Mouse (Mus musculus): ENCODE measurements around the gene Cd244a. TPM values are rescaled to one million over a fixed set of nuclear protein-coding genes. Genes with fewer than 3 reads are reported as not detected.
A peak's percentile ranks its signal among the peaks of the same experiment; 100 is the strongest.

The Cd244a gene
- total and polyA plus RNA-seq, 3 experiments: not detected

- no peak overlapping the region for H3K27ac ChIP-seq (ENCODE audit: control insufficient read depth, low read depth, low read length)
- no peaks in the 10 kb centered on the region for H3K79me2 ChIP-seq (ENCODE audit: control insufficient read depth, insufficient read depth, low read length, poor library complexity)
- no peak overlapping the region for H3K9ac ChIP-seq (ENCODE audit: control insufficient read depth, low read depth, low read length, poor library complexity, severe bottlenecking)
- TF ChIP-seq ZNF384 (IDR thresholded peaks at IDR 0.05; ENCODE audit: low read depth, low read length) (no peak), MXI1 (IDR thresholded peaks at IDR 0.05; ENCODE audit: low read depth, low read length) (no peak)
- H3K4me1 ChIP-seq (ENCODE audit: control insufficient read depth in 1 of 2, insufficient read depth in 2 of 2, low read length in 2 of 2): peaks cover 4% of the 10 kb centered on the region in 2 experiments; a peak in 3 of 4 replicates
- no peak overlapping the region for H3K4me3 ChIP-seq (ENCODE audit: control insufficient read depth in 1 of 2, insufficient read depth in 1 of 2, low read depth in 2 of 2, low read length in 2 of 2)
- no peak for DNase-seq (ENCODE audit: low read depth, low spot score)
- H3K36me3 ChIP-seq (ENCODE audit: control insufficient read depth in 1 of 2, insufficient read depth in 2 of 2, low read length in 2 of 2): peaks cover 0 to 10% of the 10 kb centered on the region in 2 experiments; a peak in 2 of 4 replicates
- H3K9me3 ChIP-seq (replicated peaks; ENCODE audit: insufficient read depth, low read length): no peaks in the 10 kb centered on the region
- H3K27me3 ChIP-seq (ENCODE audit: control insufficient read depth in 1 of 2, insufficient read depth in 2 of 2, low read length in 2 of 2): no peaks in the 10 kb centered on the region; a peak in 1 of 4 replicates
Observed at GRCm38 (mm10) chr1:171630912-171631311, 71.9 kb downstream of the Cd244a start.

DNA sequence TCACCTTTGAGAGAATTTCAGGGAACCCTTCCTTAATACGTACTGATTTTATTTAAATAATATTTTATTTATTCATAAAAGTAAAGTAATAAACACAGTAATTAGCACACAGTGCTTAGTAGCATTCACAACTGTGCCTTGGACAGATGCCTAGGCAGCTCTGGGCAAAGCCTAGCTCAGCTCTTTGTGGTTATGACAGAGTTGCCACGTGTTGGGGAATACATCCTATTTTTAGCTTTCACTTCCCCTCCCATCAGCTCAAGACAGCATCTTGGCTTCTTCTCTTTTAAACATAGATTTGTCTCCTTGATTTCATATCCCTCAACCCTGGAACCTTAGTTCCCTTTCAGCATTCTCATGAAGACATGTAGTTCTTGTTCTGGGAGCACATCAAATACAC is 72.5 kb downstream of the Cd244a start:
- Histone ChIP-seq H3K79me2 (ENCODE audit: control insufficient read depth, insufficient read depth, low read length, poor library complexity) (no peaks in the 10 kb centered on the region), H3K27me3 (ENCODE audit: control insufficient read depth in 1 of 2, insufficient read depth in 2 of 2, low read length in 2 of 2) (no peaks in the 10 kb centered on the region; a peak in 1 of 4 replicates), H3K27ac (ENCODE audit: control insufficient read depth, low read depth, low read length) (no peak overlapping the region), H3K9ac (ENCODE audit: control insufficient read depth, low read depth, low read length, poor library complexity, severe bottlenecking) (no peak overlapping the region), H3K36me3 (ENCODE audit: control insufficient read depth in 1 of 2, insufficient read depth in 2 of 2, low read length in 2 of 2) (peaks cover 0 to 10% of the 10 kb centered on the region in 2 experiments; a peak in 2 of 4 replicates), H3K4me3 (ENCODE audit: control insufficient read depth in 1 of 2, insufficient read depth in 1 of 2, low read depth in 2 of 2, low read length in 2 of 2) (no peak overlapping the region), H3K9me3 (replicated peaks; ENCODE audit: insufficient read depth, low read length) (no peaks in the 10 kb centered on the region), H3K4me1 (ENCODE audit: control insufficient read depth in 1 of 2, insufficient read depth in 2 of 2, low read length in 2 of 2) (peaks cover 4% of the 10 kb centered on the region in 2 experiments; a peak in 3 of 4 replicates)
- DNase-seq (ENCODE audit: low read depth, low spot score): peak; percentile 63
- no peak; the same call in 1 of the 2 replicates for TF ChIP-seq SIN3A (IDR thresholded peaks at IDR 0.05; ENCODE audit: low read length)
- TF ChIP-seq MAX (IDR thresholded peaks at IDR 0.05; ENCODE audit: low read length): peak; percentile 82
- peak; percentile 71 for TF ChIP-seq ETS1 (IDR thresholded peaks at IDR 0.05; ENCODE audit: low read depth, low read length)
- TF ChIP-seq MEF2A (IDR thresholded peaks at IDR 0.05; ENCODE audit: extremely low read depth, insufficient replicate concordance, low read depth, low read length, poor library complexity, severe bottlenecking): peak; percentile 90
- peak; percentile 88 for TF ChIP-seq MYC (IDR thresholded peaks at IDR 0.05; ENCODE audit: low read depth, low read length)
- no peak for TF ChIP-seq CTCF (IDR thresholded peaks at IDR 0.05 in 2 of 3, conservative IDR thresholded peaks at IDR 0.05 in 1 of 3; ENCODE audit: control insufficient read depth in 1 of 3, insufficient read depth in 1 of 3, low read depth in 2 of 3, low read length in 3 of 3, poor library complexity in 1 of 3, severe bottlenecking in 1 of 3)
- TF ChIP-seq BHLHE40 (IDR thresholded peaks at IDR 0.05; ENCODE audit: borderline replicate concordance, low read depth, low read length): peak; percentile 64; the same call in 1 of the 2 replicates
- TF ChIP-seq USF2 (IDR thresholded peaks at IDR 0.05; ENCODE audit: borderline replicate concordance in 1 of 2, insufficient read depth in 1 of 2, low read depth in 1 of 2, low read length in 2 of 2): 0 out of 4 replicates have a peak, but pooled peaks of 1 of the 2 experiments have one; percentile 21
- peak; percentile 38; the same call in 1 of the 2 replicates for TF ChIP-seq RCOR1 (IDR thresholded peaks at IDR 0.05; ENCODE audit: low read depth, low read length)
- peak; percentile 72 for TF ChIP-seq MXI1 (IDR thresholded peaks at IDR 0.05; ENCODE audit: low read depth, low read length)
- TF ChIP-seq USF1 (IDR thresholded peaks at IDR 0.05; ENCODE audit: low read depth, low read length): peak; percentile 82

DNA sequence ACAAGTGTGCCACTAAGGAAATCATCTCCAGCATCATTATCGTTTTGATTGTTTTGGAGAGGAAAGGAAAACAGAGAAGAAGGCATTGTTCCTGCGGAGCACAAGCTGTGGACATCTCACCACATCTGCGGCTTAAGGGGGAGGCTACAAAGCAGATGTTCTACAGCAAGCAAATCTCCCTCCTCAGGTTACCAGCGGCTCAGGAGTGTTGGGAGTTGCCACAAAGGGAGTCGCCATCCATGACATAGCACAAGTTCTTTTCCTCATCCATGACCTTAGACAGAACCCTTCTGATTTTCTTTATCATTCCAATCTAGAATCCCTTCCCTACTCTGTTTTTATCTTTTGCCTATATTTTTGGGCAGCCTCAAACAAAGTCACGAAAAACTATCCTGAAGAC is 76.7 kb downstream of the Cd244a start:
- TF ChIP-seq NELFE (IDR thresholded peaks at IDR 0.05; ENCODE audit: low read depth, low read length): no peak
- no peak for TF ChIP-seq KAT2A (conservative IDR thresholded peaks at IDR 0.05; ENCODE audit: low read depth, low read length)
- TF ChIP-seq MYB (IDR thresholded peaks at IDR 0.05; ENCODE audit: low read depth, low read length): no peak
- TF ChIP-seq NRF1 (IDR thresholded peaks at IDR 0.05; ENCODE audit: insufficient read depth, low read depth, low read length, poor library complexity, severe bottlenecking): no peak
- no peak for TF ChIP-seq CTCF (IDR thresholded peaks at IDR 0.05 in 2 of 3, conservative IDR thresholded peaks at IDR 0.05 in 1 of 3; ENCODE audit: control insufficient read depth in 1 of 3, insufficient read depth in 1 of 3, low read depth in 2 of 3, low read length in 3 of 3, poor library complexity in 1 of 3, severe bottlenecking in 1 of 3)
- TF ChIP-seq ZMIZ1 (IDR thresholded peaks at IDR 0.05; ENCODE audit: low read depth, low read length): no peak
- TF ChIP-seq MAFK (IDR thresholded peaks at IDR 0.05; ENCODE audit: borderline replicate concordance, low read depth, low read length): no peak
- TF ChIP-seq POLR2A (IDR thresholded peaks at IDR 0.05; ENCODE audit: control insufficient read depth in 1 of 2, insufficient read depth in 1 of 2, low read depth in 1 of 2, low read length in 2 of 2, poor library complexity in 1 of 2): no peak
- TF ChIP-seq RAD21 (IDR thresholded peaks at IDR 0.05; ENCODE audit: low read depth, low read length): no peak
- no peak for TF ChIP-seq MEF2A (IDR thresholded peaks at IDR 0.05; ENCODE audit: extremely low read depth, insufficient replicate concordance, low read depth, low read length, poor library complexity, severe bottlenecking)
- no peak for TF ChIP-seq MAZ (IDR thresholded peaks at IDR 0.05; ENCODE audit: low read depth, low read length)
- no peak for TF ChIP-seq CHD2 (IDR thresholded peaks at IDR 0.05; ENCODE audit: low read length)
- no peak for TF ChIP-seq ELF1 (IDR thresholded peaks at IDR 0.05; ENCODE audit: low read depth, low read length)
- TF ChIP-seq USF1 (IDR thresholded peaks at IDR 0.05; ENCODE audit: low read depth, low read length): no peak
- TF ChIP-seq EP300 (IDR thresholded peaks at IDR 0.05; ENCODE audit: low read depth in 1 of 2, low read length in 2 of 2): no peak
- Histone ChIP-seq H3K9ac (ENCODE audit: control insufficient read depth, low read depth, low read length, poor library complexity, severe bottlenecking) (no peak overlapping the region), H3K4me1 (ENCODE audit: control insufficient read depth in 1 of 2, insufficient read depth in 2 of 2, low read length in 2 of 2) (peaks cover 4 to 8% of the 10 kb centered on the region in 2 experiments; a peak in 3 of 4 replicates), H3K27me3 (ENCODE audit: control insufficient read depth in 1 of 2, insufficient read depth in 2 of 2, low read length in 2 of 2) (no peaks in the 10 kb centered on the region; a peak in 1 of 4 replicates), H3K4me3 (ENCODE audit: control insufficient read depth in 1 of 2, insufficient read depth in 1 of 2, low read depth in 2 of 2, low read length in 2 of 2) (no peak overlapping the region), H3K36me3 (ENCODE audit: control insufficient read depth in 1 of 2, insufficient read depth in 2 of 2, low read length in 2 of 2) (peaks cover 0 to 9% of the 10 kb centered on the region in 2 experiments; a peak in 2 of 4 replicates), H3K27ac (ENCODE audit: control insufficient read depth, low read depth, low read length) (no peak overlapping the region), H3K9me3 (replicated peaks; ENCODE audit: insufficient read depth, low read length) (no peaks in the 10 kb centered on the region), H3K79me2 (ENCODE audit: control insufficient read depth, insufficient read depth, low read length, poor library complexity) (no peaks in the 10 kb centered on the region)
- no peak for DNase-seq (ENCODE audit: low read depth, low spot score)
